Mouse (Mus musculus) retina, postnatal 1 day (tissue): ENCODE measurements around the gene Hlcs.
A peak's percentile ranks its signal among the peaks of the same experiment; 100 is the strongest.

Experiments used
- DNase-seq: peaks from one replicate; pipeline ENCODE4 v3.0.0-alpha.2; 2012

Hlcs gene

GRCm38 (mm10) chr16:94150125-94151103 is 163.0 kb downstream of the Hlcs start:
- peak; percentile 46 for DNase-seq

- DNase-seq, result peak; percentile 60
Measured at GRCm38 (mm10) chr16:94148139-94148538, 165.2 kb downstream of the Hlcs start.

GRCm38 (mm10) chr16:94143325-94143724 is 170.0 kb downstream of the Hlcs start:
- DNase-seq, result peak; percentile 50

- no peak for DNase-seq
Measured at GRCm38 (mm10) chr16:94140746-94141145, 172.6 kb downstream of the Hlcs start.

GRCm38 (mm10) chr16:94134218-94134617 is 179.2 kb downstream of the Hlcs start:
- DNase-seq, result no peak

GRCm38 (mm10) chr16:94128236-94128835 is 185.0 kb downstream of the Hlcs start:
- DNase-seq, result no peak

- DNase-seq, result no peak
Measured at GRCm38 (mm10) chr16:94126200-94126599, 187.2 kb downstream of the Hlcs start.

- peak; percentile 52 for DNase-seq
Measured at GRCm38 (mm10) chr16:94125172-94125981, 188.0 kb downstream of the Hlcs start.

- peak; percentile 54 for DNase-seq
Measured at GRCm38 (mm10) chr16:94123247-94123646, 190.1 kb downstream of the Hlcs start.

- no peak for DNase-seq
Measured at GRCm38 (mm10) chr16:94122347-94122746, 191.0 kb downstream of the Hlcs start.

GRCm38 (mm10) chr16:94118394-94118793 is 195.0 kb downstream of the Hlcs start:
- no peak for DNase-seq

- DNase-seq, result no peak
Measured at GRCm38 (mm10) chr16:94117333-94117732, 196.0 kb downstream of the Hlcs start.

GRCm38 (mm10) chr16:94114693-94115092 is 198.7 kb downstream of the Hlcs start:
- no peak for DNase-seq

- no peak for DNase-seq
Measured at GRCm38 (mm10) chr16:94113160-94113559, 200.2 kb downstream of the Hlcs start.

- peak; percentile 61 for DNase-seq
Measured at GRCm38 (mm10) chr16:94097724-94098455, 215.5 kb downstream of the Hlcs start.

- no peak for DNase-seq
Measured at GRCm38 (mm10) chr16:94096479-94096878, 216.9 kb downstream of the Hlcs start.

GRCm38 (mm10) chr16:94095109-94095822 is 218.1 kb downstream of the Hlcs start:
- DNase-seq, result no peak

- DNase-seq, result no peak
Measured at GRCm38 (mm10) chr16:94094251-94095108, 218.9 kb downstream of the Hlcs start.

GRCm38 (mm10) chr16:94093151-94093863 is 220.1 kb downstream of the Hlcs start:
- no peak for DNase-seq
